Mouse (Mus musculus): ENCODE measurements around the gene Nos3. TPM values are rescaled to one million over a fixed set of nuclear protein-coding genes. Genes with fewer than 3 reads are reported as not detected.

Gene Nos3
- polyA plus RNA-seq, 2 experiments: 1.3 to 1.5 TPM

DNA sequence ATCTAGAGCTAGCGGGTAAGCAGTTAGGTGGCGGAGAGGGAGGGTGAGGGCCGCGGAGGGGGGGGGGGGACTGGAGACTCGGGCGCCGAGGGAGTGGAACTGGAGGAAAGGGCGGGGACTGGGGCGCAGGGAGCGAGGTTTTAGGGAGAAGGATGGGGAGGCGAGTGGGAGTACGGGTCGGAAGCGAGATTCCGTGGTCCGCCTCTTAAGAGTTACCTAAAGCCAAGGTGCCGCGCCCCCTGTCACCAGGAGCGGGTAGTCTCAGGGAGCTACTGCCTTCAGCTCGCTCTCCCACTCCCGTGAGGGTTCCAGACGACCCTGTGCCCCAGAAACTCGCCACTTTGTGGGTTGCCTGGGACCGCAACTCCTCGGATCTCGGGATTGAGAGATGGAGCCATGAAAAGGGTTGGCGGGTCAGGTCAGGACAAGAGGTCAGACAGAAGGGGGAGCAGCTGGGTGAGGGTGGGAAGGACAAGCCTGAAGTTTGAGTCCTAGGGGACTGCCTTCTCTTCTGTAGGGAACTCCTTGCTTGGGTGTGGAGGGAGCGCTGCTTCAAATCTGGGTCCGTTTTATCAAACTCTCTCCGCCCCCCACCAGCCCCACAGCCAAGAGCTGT, 60.9 kb downstream of the Nos3 start:
- DNase-seq (ENCODE audit: low read depth in 3 of 3, low spot score in 3 of 3) (peak in 1 of 3 experiments; percentile 35), ATAC-seq (ENCODE audit: insufficient read depth) (no peak)
- Histone ChIP-seq H3K9me3 (ENCODE audit: control insufficient read depth, low read length) (no peaks in the 10 kb centered on the region), H3K4me1 (replicated peaks; ENCODE audit: control insufficient read depth in 2 of 2, insufficient read depth in 2 of 2, low read length in 1 of 2) (peaks cover 21 to 28% of the 10 kb centered on the region in 2 experiments), H3K4me2 (ENCODE audit: low read depth) (peak overlapping the region; percentile 98), H3K9ac (replicated peaks) (peak overlapping the region; percentile 85), H3K4me3 (ENCODE audit: insufficient read depth in 1 of 2, low read depth in 2 of 2, low read length in 2 of 2) (peak overlapping the region; percentile 66 to 77), H3K27ac (no peak overlapping the region), H3K36me3 (replicated peaks; ENCODE audit: control insufficient read depth, insufficient read depth, low read depth) (no peaks in the 10 kb centered on the region; the same call in 1 of the 2 replicates), H3K27me3 (ENCODE audit: control insufficient read depth, insufficient read depth, low read length) (no peaks in the 10 kb centered on the region)
- TF ChIP-seq CTCF (IDR thresholded peaks at IDR 0.05; ENCODE audit: low read depth) (peak; percentile 51), EP300 (IDR thresholded peaks at IDR 0.05; ENCODE audit: low read depth) (no peak)
- under 1% methylated on average over 27 of the region's 30 CpGs for WGBS (ENCODE audit: insufficient replicate concordance)

DNA sequence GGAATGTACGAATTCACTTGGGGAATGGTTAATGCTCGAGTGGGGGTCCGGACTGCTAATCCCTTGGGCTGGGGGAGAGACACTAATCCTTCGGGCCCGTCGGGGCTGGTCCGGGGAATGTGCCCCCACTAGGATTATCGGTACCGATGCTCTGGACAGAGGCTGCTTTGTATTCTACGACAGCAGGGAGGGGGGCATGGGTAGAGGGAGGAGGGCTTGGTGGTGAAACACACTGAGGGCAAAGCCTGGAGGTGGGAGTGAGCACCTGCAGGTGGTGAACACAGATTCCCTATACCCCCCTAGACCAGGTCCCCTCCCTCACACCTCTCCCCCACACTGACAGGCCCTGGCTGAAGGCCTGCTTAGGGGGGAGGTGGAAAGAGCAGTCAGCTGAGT, 61.4 kb downstream of the Nos3 start:
- no peaks in the 10 kb centered on the region; the same call in 1 of the 2 replicates for H3K36me3 ChIP-seq (replicated peaks; ENCODE audit: control insufficient read depth, insufficient read depth, low read depth)
- no peak overlapping the region for H3K27ac ChIP-seq
- no peak for TF ChIP-seq CTCF (IDR thresholded peaks at IDR 0.05; ENCODE audit: low read depth)
- no peak for TF ChIP-seq EP300 (IDR thresholded peaks at IDR 0.05; ENCODE audit: low read depth)
- no peaks in the 10 kb centered on the region for H3K27me3 ChIP-seq (ENCODE audit: control insufficient read depth, insufficient read depth, low read length)
- peaks cover 21 to 28% of the 10 kb centered on the region in 2 experiments for H3K4me1 ChIP-seq (replicated peaks; ENCODE audit: control insufficient read depth in 2 of 2, insufficient read depth in 2 of 2, low read length in 1 of 2)
- DNase-seq (ENCODE audit: low read depth in 3 of 3, low spot score in 3 of 3) (no peak), ATAC-seq (ENCODE audit: insufficient read depth) (no peak)
- H3K4me3 ChIP-seq (ENCODE audit: insufficient read depth in 1 of 2, low read depth in 2 of 2, low read length in 2 of 2): peak overlapping the region; percentile 66 to 77
- no peaks in the 10 kb centered on the region for H3K9me3 ChIP-seq (ENCODE audit: control insufficient read depth, low read length)
- WGBS (ENCODE audit: insufficient replicate concordance): 13% methylated on average over 10 of the region's 10 CpGs
- H3K4me2 ChIP-seq (ENCODE audit: low read depth): peak overlapping the region; percentile 98
- H3K9ac ChIP-seq (replicated peaks): no peak overlapping the region

DNA sequence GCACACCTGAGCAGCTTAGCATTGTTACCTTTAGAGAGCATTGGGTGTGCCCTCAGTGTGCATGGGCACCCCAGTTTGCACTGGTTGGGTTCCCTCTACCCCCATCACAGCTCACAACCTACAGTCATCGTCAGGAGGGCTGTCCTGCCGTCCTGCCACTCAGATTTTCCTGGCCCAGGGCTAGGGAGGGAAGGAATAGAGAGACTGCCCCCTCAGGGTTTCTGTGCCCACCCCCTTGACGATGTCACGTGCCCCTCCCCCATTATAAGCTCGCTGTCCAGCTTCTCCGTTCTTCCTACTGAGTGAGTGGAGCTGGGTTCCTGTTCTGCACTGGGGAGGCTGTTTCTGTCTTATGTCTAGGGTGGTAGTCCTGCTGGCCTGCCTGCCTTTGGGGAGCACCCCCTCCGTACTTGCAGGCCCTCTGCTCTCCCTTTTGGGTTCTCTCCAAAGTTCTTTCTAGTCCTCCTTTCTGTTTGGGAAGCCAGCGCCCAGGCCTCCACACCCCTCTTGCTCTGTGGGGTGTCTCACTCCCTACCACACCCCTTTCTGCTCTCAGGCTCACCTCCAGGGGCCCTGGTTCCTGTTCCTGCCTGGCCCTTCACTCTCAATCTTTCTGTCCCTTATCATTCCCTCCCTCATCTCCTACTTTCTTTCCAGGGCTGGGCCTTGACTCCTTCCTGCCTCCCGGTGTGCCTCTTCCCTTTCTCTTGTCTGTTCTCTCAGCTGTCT, 62.1 kb downstream of the Nos3 start:
- Histone ChIP-seq H3K27me3 (ENCODE audit: control insufficient read depth, insufficient read depth, low read length) (no peaks in the 10 kb centered on the region), H3K4me3 (ENCODE audit: insufficient read depth in 1 of 2, low read depth in 2 of 2, low read length in 2 of 2) (no peak overlapping the region), H3K9me3 (ENCODE audit: control insufficient read depth, low read length) (no peaks in the 10 kb centered on the region), H3K4me2 (ENCODE audit: low read depth) (peak overlapping the region; percentile 98), H3K4me1 (replicated peaks; ENCODE audit: control insufficient read depth in 2 of 2, insufficient read depth in 2 of 2, low read length in 1 of 2) (peaks cover 21 to 28% of the 10 kb centered on the region in 2 experiments), H3K36me3 (replicated peaks; ENCODE audit: control insufficient read depth, insufficient read depth, low read depth) (no peaks in the 10 kb centered on the region; the same call in none of the 2 replicates), H3K9ac (replicated peaks) (no peak overlapping the region), H3K27ac (no peak overlapping the region)
- WGBS (ENCODE audit: insufficient replicate concordance): 14% methylated on average over 9 of the region's 9 CpGs
- ATAC-seq (ENCODE audit: insufficient read depth) (no peak), DNase-seq (ENCODE audit: low read depth in 3 of 3, low spot score in 3 of 3) (no peak)
- TF ChIP-seq EP300 (IDR thresholded peaks at IDR 0.05; ENCODE audit: low read depth): no peak
- no peak for TF ChIP-seq CTCF (IDR thresholded peaks at IDR 0.05; ENCODE audit: low read depth)

DNA sequence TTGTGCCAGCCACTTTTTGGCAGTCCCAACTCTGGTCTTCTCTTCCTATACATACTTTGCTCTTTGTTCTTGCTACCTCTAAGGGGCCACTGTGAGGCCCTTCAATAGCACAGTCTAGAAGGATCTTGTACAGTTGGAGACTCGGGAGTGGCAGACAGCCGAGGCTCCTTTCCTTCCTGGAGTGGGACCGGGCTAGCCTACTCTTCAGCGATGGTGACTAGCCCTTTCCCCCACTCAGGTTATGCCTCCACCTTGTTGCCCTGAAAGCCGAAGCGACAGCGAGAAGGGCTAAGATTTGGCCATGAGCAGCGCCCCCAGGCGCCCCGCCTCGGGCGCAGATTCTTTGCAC, 62.6 kb downstream of the Nos3 start:
- Histone ChIP-seq H3K4me3 (ENCODE audit: insufficient read depth in 1 of 2, low read depth in 2 of 2, low read length in 2 of 2) (no peak overlapping the region), H3K27ac (no peak overlapping the region), H3K4me1 (replicated peaks; ENCODE audit: control insufficient read depth in 2 of 2, insufficient read depth in 2 of 2, low read length in 1 of 2) (peaks cover 21 to 28% of the 10 kb centered on the region in 2 experiments), H3K9ac (replicated peaks) (no peak overlapping the region), H3K9me3 (ENCODE audit: control insufficient read depth, low read length) (no peaks in the 10 kb centered on the region), H3K36me3 (replicated peaks; ENCODE audit: control insufficient read depth, insufficient read depth, low read depth) (no peaks in the 10 kb centered on the region; the same call in none of the 2 replicates), H3K4me2 (ENCODE audit: low read depth) (no peak overlapping the region; the same call in 1 of the 2 replicates), H3K27me3 (ENCODE audit: control insufficient read depth, insufficient read depth, low read length) (no peaks in the 10 kb centered on the region)
- no peak for TF ChIP-seq EP300 (IDR thresholded peaks at IDR 0.05; ENCODE audit: low read depth)
- no peak for TF ChIP-seq CTCF (IDR thresholded peaks at IDR 0.05; ENCODE audit: low read depth)
- DNase-seq (ENCODE audit: low read depth in 3 of 3, low spot score in 3 of 3) (no peak), ATAC-seq (ENCODE audit: insufficient read depth) (no peak)
- WGBS (ENCODE audit: insufficient replicate concordance): 33% methylated on average over 12 of the region's 12 CpGs

DNA sequence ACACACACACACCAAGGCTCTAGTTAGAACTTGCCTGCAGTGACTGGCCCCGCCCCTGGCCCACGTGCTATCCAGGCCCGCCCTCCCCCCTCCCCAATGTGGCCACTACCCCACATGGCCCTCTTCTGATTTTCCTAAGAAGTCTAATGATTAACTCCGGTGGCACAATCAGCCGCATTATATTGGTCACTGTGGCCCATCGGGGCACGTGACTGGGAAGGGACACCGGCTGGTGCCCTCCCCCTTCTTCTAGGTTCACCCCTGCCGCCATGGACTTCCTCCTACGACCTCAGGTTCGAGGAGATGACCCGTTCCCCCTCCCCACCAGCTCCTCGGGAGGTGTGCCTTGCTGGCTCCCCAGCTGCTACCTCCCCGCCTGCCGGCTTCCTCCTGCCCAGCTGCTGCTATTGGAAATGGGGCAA, 63.4 kb downstream of the Nos3 start:
- Histone ChIP-seq H3K4me3 (ENCODE audit: insufficient read depth in 1 of 2, low read depth in 2 of 2, low read length in 2 of 2) (peak overlapping the region; percentile 22 to 32), H3K4me2 (ENCODE audit: low read depth) (peak overlapping the region; percentile 41), H3K27me3 (ENCODE audit: control insufficient read depth, insufficient read depth, low read length) (no peaks in the 10 kb centered on the region), H3K9me3 (ENCODE audit: control insufficient read depth, low read length) (no peaks in the 10 kb centered on the region), H3K9ac (replicated peaks) (no peak overlapping the region), H3K27ac (no peak overlapping the region), H3K36me3 (replicated peaks; ENCODE audit: control insufficient read depth, insufficient read depth, low read depth) (no peaks in the 10 kb centered on the region; the same call in none of the 2 replicates), H3K4me1 (replicated peaks; ENCODE audit: control insufficient read depth in 2 of 2, insufficient read depth in 2 of 2, low read length in 1 of 2) (peaks cover 18 to 25% of the 10 kb centered on the region in 2 experiments)
- DNase-seq (ENCODE audit: low read depth in 3 of 3, low spot score in 3 of 3): no peak
- TF ChIP-seq EP300 (IDR thresholded peaks at IDR 0.05; ENCODE audit: low read depth) (no peak), CTCF (IDR thresholded peaks at IDR 0.05; ENCODE audit: low read depth) (no peak)
- no peak for ATAC-seq (ENCODE audit: insufficient read depth)
- WGBS (ENCODE audit: insufficient replicate concordance): 15% methylated on average over 15 of the region's 15 CpGs
